Mouse (Mus musculus) left cerebral cortex, adult 18-20 months (tissue): ENCODE measurements around the gene Traf7. TPM values are rescaled to one million over a fixed set of nuclear protein-coding genes. Genes with fewer than 3 reads are reported as not detected.

Source experiments
- DNase-seq, 2 experiments: peaks; one replicate each; pipeline ENCODE4 v3.0.0; 2021 to 2022; ENCODE audit warnings: low spot score in 2 of 2, mixed read lengths in 1 of 2
- total RNA-seq, 2 experiments: library from RNA; stranded (reverse); gene quantifications; 2 replicates each; pipeline ENCODE4 v1.2.3; 2021

Gene Traf7
- total RNA-seq, 2 experiments from 2014 or later: 64.2 to 83.9 TPM

- no peak for DNase-seq
Observed at GRCm38 (mm10) chr17:24548435-24548834, 20.7 kb upstream of the Traf7 start.

DNA sequence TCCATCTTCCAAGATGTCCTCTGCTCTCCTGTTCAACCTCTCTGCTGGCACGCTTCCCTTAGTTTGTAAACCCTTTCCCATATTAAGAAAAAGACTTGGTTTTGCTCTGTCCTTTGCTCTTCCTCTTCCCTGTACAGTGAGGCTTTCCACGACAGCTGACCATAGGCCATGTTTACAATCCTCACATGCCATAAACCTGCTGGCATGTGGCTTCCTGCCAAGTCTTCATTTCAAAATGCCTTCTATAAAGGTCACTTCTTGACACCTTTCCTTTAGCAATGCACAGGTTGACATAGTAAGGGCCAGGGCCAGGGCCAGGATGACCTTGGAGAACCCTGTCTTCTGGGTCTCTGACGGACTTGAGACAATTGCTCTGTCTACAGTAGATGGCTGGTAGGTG is 18.5 kb upstream of the Traf7 start:
- no peak for DNase-seq

DNA sequence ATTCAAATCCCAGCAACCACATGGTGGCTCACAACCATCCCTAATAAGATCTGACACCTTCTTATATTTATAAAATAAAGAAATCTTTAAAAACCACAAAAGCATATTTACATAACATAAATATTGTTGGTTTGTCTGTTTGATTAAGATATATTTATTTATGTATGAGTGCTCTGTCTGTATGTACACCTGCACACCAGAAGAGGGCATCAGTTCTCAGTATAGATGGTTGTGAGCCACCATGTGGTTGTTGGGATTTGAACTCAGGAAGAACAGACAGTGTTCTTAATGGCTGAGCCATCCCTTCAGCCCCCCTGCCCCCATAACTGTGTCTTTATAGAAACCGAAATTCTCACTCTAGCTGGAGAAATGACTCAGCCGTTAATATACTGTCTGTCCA is 17.5 kb upstream of the Traf7 start:
- no peak for DNase-seq

- no peak for DNase-seq
Observed at GRCm38 (mm10) chr17:24544613-24545012, 16.9 kb upstream of the Traf7 start.

DNA sequence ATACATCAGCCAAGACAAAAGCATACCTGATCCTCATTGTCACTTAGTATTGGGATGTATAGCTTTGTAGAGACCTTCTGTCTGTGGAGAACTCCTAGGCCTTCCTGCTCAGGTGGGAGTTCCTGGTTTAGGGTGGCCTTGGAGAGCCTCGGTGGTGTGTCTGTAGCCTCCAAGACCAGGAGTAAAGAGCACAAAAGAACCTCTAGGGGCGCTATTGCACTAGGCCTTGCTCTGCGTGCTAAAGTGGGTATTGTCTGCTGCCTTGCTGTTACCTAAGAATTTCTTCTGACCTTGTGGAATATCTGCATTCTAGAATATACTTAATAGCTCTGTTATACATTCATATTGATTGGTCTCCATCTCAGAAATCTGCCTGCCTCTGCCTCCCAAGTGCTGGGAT is 12.6 kb upstream of the Traf7 start:
- no peak for DNase-seq

- no peak for DNase-seq
Observed at GRCm38 (mm10) chr17:24538950-24539349, 11.2 kb upstream of the Traf7 start.

DNA sequence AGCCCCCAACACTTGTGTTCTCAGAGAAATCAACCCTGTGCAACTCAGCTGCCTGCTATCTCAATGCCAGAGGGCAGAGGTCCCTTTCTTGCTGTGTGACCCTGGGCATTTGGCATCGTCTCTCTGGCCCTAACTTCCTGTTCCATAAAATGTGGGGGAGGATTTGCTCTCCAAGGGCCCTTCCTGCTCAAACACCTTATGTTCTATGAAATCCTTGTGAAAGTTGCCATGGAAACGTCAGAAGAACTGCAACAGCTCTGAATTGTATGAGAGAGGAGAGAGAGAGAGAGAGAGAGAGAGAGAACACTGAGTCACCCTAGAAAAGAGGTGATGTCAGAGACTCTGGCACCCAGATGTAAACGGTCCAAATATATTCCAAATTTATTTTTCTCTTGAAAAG is 9.8 kb upstream of the Traf7 start:
- no peak for DNase-seq

- peak in 1 of 2 experiments; percentile 64 for DNase-seq
Observed at GRCm38 (mm10) chr17:24535300-24535699, 7.6 kb upstream of the Traf7 start.

GRCm38 (mm10) chr17:24534160-24534718 is 6.5 kb upstream of the Traf7 start, which contains the start of gene Rab26:
Gene Rab26 (minus strand): TSS chr17:24534210.
- no peak for DNase-seq

DNA sequence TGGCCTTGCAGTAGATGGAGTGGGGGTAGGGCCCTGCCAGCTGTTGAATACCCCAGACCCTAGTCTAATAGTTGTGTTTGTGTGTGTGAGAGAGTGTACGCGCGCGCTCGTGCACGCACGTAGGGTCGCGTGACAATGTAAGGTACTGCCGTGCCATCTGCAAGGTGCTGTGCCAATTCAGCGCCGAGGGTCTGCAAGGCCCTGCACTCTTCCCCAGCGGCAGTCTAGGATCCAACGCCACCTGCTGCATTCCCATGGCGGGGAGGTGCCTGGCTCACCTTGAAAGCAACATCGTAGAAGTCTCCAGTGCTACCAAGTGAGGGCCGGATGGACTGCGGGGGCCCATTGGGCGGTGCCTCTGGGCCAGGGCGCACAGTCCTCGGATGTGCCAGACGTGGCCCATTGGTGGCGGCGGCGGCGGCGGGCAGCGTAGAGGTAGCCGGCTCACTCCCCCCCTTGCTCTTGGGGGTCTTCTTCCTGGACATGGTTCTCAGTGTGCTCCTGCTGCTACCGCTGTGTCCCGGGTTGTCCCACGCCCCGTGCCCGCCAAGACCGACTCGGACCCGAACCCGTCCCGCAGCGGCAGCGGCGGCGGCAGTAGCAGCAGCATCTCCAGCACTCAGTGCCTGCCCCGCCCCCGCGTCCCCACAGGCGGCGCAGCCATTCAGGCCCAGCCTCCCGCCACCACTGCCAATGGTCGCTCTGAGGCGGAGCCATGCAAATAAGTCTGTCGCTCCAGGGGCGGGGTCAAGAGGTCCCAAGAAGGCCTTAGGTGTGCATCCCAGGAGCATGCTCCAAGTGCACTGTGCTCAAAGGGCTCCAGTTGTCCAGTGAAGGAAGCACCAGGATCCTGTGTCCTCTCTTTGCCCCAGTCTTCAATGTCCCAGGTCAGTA is 5.6 kb upstream of the Traf7 start:
- peak; percentile 85 to 91 for DNase-seq

GRCm38 (mm10) chr17:24532045-24532444 is 4.3 kb upstream of the Traf7 start:
- DNase-seq: no peak

DNA sequence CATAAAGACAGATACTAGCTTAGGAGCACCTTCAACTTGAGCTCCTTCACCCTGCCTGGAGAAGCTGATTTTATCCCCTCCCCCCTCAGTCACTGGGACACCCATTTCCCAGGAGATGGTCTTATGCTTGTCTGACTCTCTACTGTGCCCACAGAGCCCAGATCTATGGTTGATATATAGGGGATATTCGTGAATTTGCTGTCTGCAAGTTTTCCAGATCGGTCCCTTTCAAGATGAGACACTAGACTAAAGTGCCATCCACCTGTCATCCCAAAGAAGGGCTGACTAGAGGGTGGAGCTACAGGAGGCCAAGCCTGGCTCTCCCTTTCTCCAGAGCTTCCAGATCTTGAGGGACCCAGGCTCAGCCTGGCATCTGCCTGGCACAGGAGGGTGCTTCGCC is 3.3 kb upstream of the Traf7 start:
- no peak for DNase-seq

DNA sequence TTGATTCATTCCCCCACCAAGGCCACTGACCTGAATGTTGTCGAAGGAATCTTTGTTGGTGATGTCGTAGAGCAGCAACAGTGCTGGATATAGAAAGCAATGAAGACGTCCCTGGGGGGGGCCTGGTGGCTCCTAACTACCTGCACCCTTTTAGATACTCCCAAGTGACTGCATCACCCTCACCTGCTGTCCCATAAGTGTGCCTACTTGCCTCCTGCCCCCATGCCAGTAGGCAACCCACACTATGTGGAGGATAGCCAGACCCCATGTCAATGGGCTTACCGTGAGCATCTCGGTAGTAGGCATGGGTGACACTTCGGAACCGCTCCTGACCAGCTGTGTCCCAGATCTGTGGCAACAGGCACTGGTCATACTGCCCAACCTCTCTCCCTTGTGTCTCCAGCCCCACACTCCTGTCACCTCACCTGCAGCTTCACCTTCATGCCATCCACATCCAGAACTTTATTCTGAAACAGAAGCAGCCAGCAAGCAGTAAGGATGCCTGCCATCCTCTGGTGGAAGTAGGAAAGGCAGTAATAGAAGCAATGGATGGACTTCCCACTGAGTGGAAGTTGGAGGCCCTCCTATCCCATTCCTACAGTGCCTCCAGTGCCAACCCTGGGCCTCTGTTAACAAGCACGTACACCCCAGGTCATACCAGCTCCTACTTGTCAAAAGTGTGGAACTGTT is 2.8 kb upstream of the Traf7 start:
- no peak for DNase-seq

DNA sequence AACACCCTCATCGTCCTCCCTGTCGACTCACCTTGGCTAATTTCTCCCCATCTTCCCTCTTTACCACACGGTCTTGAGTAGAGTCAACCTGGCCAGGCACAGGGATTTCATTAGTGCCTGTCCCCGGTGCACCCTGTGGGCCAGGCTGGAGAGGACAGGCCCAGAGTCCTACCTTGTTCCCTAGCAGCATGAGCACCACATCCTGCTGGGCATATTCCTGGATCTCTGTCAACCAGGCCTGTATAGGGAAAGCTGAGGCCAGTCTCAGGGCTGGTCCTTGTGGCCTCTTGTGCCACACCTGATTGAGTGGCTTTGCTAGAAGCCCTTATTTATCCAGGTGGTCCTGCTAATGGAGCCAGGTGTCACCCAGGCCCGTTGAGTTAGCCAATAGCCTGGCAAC is 2.1 kb upstream of the Traf7 start:
- no peak for DNase-seq

GRCm38 (mm10) chr17:24529007-24529451 is 1.3 kb upstream of the Traf7 start:
- DNase-seq: no peak

DNA sequence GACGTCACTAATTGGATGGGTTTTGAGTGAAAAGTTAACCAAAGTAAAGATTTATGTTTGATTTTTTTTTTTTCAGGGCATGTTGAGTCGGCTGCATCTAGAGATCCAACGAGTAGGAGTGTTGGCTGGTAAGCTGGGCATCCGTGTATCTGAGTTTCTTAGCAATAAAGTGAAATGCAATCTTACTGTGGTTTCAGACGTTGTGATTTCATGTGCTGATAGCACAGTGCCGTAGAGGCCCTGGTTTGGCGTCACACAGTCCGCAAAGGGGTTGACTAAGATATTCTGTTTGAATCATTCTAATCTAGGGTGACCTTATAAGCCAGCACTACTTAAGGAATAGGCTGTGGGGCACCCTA is 801 bp upstream of the Traf7 start:
- DNase-seq: no peak

DNA sequence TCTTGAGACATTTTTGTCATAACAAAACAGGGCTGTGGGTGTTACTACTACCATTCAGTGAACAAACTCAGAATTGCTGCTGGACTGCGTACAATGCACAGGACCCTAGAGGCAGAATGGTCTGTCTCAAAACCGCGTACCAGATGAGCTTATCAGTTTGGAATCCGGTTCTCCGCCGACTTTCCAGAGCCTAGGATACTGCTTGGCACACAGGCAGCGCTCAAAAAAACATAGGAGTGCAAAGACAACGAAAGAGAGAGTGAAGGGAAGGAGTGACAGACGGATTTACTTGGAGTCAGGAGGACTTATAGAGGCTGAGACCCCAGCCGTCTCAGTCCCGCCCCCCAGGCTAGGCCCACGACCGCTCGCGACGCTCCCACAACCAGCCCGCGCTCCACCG is 423 bp downstream of the Traf7 start:
- DNase-seq: no peak

DNA sequence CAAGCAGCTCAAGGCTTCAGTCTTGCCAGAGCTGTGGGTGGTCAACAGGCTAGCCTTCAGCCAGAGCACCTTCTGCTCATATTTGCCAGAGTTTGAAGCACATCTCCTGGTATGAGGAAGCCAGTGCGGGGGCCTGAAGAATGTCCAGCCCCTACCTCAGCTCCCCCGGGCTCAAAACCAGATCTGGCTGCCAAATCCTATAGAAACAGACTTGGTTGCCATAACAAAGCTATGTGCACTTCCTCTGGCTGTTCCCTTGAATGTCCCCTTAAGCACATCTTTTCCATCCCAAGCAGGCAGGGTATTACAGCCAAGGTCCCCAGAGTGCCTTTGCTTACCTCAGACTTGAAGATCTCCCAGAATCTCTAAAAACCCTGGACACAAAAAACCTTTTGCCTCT is 3.0 kb downstream of the Traf7 start:
- no peak for DNase-seq

DNA sequence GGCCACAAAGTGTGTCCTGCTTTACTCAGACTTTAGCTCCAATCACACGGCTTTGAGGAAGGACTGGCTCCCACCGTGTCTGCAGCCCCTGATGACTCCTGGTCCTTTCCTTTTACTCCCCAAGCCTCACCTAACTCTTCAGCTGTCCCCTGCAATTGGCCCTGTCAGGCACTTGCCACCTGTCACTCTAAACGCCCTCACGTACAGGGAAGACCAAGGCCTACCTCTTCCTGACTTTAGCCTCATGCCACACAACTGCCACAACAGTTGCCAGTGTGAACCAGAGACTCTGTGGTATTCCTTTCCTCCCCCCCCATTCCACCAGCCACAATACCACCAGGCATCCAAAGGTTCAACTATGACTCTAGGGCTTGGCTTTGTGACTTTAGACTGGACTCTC is 7.3 kb downstream of the Traf7 start:
- DNase-seq: no peak

DNA sequence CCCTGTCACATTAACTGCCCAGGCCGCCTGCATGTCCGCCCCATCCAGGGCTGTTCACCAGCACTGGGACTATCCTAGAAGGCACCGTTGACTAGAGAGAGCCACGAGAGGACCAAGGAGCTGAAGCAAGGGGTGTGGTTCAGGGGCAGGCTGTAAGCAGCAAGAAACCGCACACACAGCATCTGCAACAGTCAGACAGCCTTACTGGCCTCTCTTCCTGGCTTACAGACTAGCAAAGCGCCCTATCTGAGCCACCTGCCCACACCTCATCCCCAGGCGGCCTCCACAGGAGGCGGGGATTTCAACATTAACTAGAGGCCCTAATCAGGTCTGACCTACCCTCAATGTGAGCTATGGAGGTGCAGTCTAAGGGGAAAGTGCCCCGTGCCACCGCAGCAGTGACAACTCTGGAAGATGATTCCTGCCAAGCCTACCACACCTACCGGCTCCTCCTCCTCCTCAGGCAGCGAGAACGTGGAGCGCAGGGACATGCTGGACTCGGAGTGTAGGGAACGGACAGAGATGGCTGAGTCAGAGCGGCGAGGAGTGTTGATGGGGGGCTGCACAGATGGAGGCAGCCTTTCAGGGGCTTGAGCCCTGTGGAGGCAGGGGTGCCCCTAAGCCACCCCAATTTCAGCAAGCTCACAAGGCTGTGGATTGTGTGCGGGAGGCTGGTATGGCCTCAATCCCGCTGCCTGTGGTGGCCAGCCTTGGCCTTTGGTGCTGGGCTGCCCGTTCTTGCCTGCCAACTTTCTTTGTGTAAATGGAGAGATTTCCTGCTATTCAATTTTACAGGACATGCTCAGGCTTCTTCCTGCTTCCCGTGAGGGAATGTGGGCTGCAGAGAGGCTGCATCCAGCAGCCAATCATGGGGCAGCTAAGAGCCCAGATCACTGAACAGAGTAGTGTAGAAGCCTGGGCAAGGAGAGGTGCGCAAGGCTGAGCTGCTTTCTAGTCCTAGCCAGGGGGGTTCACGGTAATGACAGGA is 13.2 kb downstream of the Traf7 start:
- DNase-seq: no peak

DNA sequence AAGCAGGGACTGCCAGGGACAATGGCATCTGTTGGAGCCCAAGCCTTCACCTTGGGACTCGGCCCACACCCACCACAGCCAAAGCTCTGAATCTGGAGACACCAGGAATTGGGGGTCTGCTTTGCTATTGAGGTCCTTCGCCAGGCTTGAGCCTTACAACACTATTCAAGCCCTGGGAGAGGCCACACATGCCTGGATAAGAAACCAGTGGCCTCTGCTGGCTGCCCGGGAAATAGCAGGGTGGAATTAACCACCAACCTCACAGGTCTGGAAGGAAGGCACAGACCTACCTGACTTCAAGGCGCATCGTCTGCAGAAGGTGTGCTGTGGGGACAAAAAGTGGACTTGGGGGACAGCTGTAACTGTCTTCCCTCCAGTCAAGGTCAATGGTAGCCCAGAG is 14.1 kb downstream of the Traf7 start:
- DNase-seq: peak; percentile 73 to 79
